Comparison of ENCODE assay signal across 18 mouse cellular contexts in the genomic region with DNA sequence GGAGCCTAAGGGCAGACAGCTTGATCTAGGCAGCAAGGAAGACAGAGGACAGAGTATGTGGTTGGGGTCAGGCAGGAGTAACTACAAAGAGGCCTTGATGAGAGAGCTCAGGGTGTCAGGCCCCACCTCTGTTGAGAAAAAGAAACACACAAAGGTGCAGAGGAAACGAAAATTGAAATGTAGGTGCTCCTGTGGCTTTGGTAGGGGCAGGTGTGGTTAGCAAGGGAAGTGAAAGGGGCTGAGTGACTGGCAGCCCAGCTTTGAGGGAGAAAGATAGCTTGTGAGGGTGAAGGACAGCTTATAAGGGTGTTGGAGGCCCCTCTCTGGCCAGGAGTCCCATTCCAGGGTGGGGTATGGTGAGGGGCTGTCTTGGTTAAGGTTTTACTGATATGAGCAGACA. TPM values are rescaled to one million over a fixed set of nuclear protein-coding genes. Genes with fewer than 3 reads are reported as not detected.
DNase-seq lines count a peak whose midpoint lies in the region; ATAC-seq and TF ChIP-seq lines count a peak whose summit lies in the region.
"Had no signal": no experiment of that assay in that cellular context is flagged by ENCODE, and none has a peak within 500 bp of the region (broad histone marks: within the 10 kb centered on the region; RNA-seq: fewer than 3 reads in every experiment).

No protein-coding gene starts in this region.

- intact Hi-C loops in heart, postnatal 25 days (cut with DNase I): no loop called here

- DNase-seq in lung, postnatal 25 days (ENCODE audit: low spot score): peak; percentile 42
- no peak for DNase-seq in lung, adult 2 months
- DNase-seq in spleen, adult 2 months (ENCODE audit: low read depth in 1 of 2, low spot score in 2 of 2): peak in 1 of 2 experiments; percentile 70
- DNase-seq in thymus, postnatal 36 days: peak; percentile 56 to 69
- DNase-seq in heart, postnatal 25 days (ENCODE audit: low spot score): no peak
- no peak for DNase-seq in frontal cortex, adult 2 months (ENCODE audit: extremely low spot score in 1 of 2, low spot score in 1 of 2)
- DNase-seq in embryo, embryonic 10.5 days (ENCODE audit: low spot score): no peak
- DNase-seq: adrenal gland, postnatal 25 days; cerebellum, adult 9-10 months; forebrain, postnatal 0 days; gastrocnemius, postnatal 14 days; kidney, postnatal 10 days; retina, postnatal 1 day had no signal

- H3K27me3 ChIP-seq in spleen, adult 2 months (ENCODE audit: control insufficient read depth, insufficient read depth, low read length): no peaks in the 10 kb centered on the region
- H3K27me3 ChIP-seq: heart, embryonic 12.5 days; lung, embryonic 15.5 days had no signal

- no peak overlapping the region for H3K4me3 ChIP-seq in lung, adult 2 months (replicated peaks; ENCODE audit: extremely low read depth, low read depth, low read length)
- no peak overlapping the region for H3K4me3 ChIP-seq in spleen, adult 2 months (ENCODE audit: extremely low read depth, insufficient read depth, insufficient read length)
- H3K4me3 ChIP-seq: heart, embryonic 12.5 days; hindbrain, embryonic 10.5 days; lung, embryonic 15.5 days had no signal

- peak overlapping the region; percentile 72 for H3K27ac ChIP-seq in spleen, adult 2 months (ENCODE audit: insufficient read depth, low read length)
- H3K27ac ChIP-seq: hindbrain, embryonic 10.5 days; lung, embryonic 15.5 days had no signal

- TF ChIP-seq POLR2A in lung, adult 2 months (IDR thresholded peaks at IDR 0.05; ENCODE audit: borderline replicate concordance, extremely low read depth, low read depth, low read length): no peak
- TF ChIP-seq POLR2A in spleen, adult 2 months (IDR thresholded peaks at IDR 0.05; ENCODE audit: low read depth, low read length): no peak

- H3K4me1 ChIP-seq in lung, adult 2 months (ENCODE audit: control insufficient read depth, insufficient read depth, low read length): peaks cover 6% of the 10 kb centered on the region; the same call in 1 of the 2 replicates
- peaks cover 24% of the 10 kb centered on the region; the same call in 1 of the 2 replicates for H3K4me1 ChIP-seq in spleen, adult 2 months (ENCODE audit: control insufficient read depth, insufficient read depth, insufficient read length)

- H3K36me3 ChIP-seq in spleen, adult 2 months (ENCODE audit: control insufficient read depth, insufficient read depth, low read length): no peaks in the 10 kb centered on the region
- H3K36me3 ChIP-seq: heart, embryonic 12.5 days; hindbrain, embryonic 10.5 days; lung, embryonic 15.5 days had no signal

- WGBS in lung, adult 2 months: 73% methylated on average over 1 of the region's 1 CpGs
- 21% methylated on average over 1 of the region's 1 CpGs for WGBS in spleen, adult 2 months

- no peak for TF ChIP-seq CTCF in lung, adult 2 months (IDR thresholded peaks at IDR 0.05; ENCODE audit: insufficient read depth, low read length)
- TF ChIP-seq CTCF in spleen, adult 2 months (IDR thresholded peaks at IDR 0.05; ENCODE audit: extremely low read depth, insufficient read depth, insufficient read length, insufficient replicate concordance): no peak

- 0 out of 2 replicates have a peak, but pooled peaks have one; percentile 12 for ATAC-seq in granulocyte monocyte progenitor cell, adult 5-6 weeks (replicated peaks; ENCODE audit: poor library complexity, severe bottlenecking)
- ATAC-seq: forebrain, postnatal 0 days; intestine, embryonic 16.5 days had no signal

RNA-seq across cellular contexts. Expression of a gene that starts 2.1 kb away (rescaled TPM):
- polyA plus RNA-seq in lung, adult 2 months (2012; rRNA removed): 10.9 and 14.7 TPM in 2 replicates
- total RNA-seq in granulocyte monocyte progenitor cell, adult 5-6 weeks (2014; fragmentation: Nextera tagmentation): 43.5 and 60.4 TPM in 2 replicates
- total RNA-seq in granulocyte monocyte progenitor cell, adult 5-6 weeks (2017): 33.8 and 45.6 TPM in 2 replicates
- polyA plus RNA-seq in spleen, adult 2 months (2012; rRNA removed): 20.2 and 21.5 TPM in 2 replicates
- 10 to 100 TPM; 20.1 to 29.1 TPM for total RNA-seq in heart, postnatal 25 days (2021)
- polyA plus RNA-seq in frontal cortex, adult 2 months (2012; rRNA removed): 27.0 and 29.7 TPM in 2 replicates

Comparison
In these comparisons a context has a peak if more than half of its experiments do, and no peak if none do; other contexts are left out.
1. DNase-seq: peak in lung, postnatal 25 days (single experiment) and thymus, postnatal 36 days (2 of 2); none in lung, adult 2 months (single experiment), heart, postnatal 25 days (single experiment), frontal cortex, adult 2 months (0 of 2) and embryo, embryonic 10.5 days (single experiment).